Mouse (Mus musculus): ENCODE results near the gene Sdk2. TPM values are rescaled to one million over a fixed set of nuclear protein-coding genes. Genes with fewer than 3 reads are reported as not detected.

Sdk2 gene
- polyA plus RNA-seq, 1 experiment = 3.0 TPM

- TF ChIP-seq CTCF (IDR thresholded peaks at IDR 0.05; ENCODE audit: extremely low read depth, insufficient read depth, insufficient read length, insufficient replicate concordance) = no peak
- TF ChIP-seq POLR2A (IDR thresholded peaks at IDR 0.05; ENCODE audit: low read depth, low read length) = no peak
- WGBS = 79% methylated on average over 6 of the region's 6 CpGs
Measured at GRCm38 (mm10) chr11:114000051-114000450, 66.8 kb downstream of the Sdk2 start.

GRCm38 (mm10) chr11:113998702-113999101 lies 68.1 kb downstream of the Sdk2 start:
- H3K27ac ChIP-seq (ENCODE audit: insufficient read depth, low read length) = no peak overlapping the region
- DNase-seq (ENCODE audit: low read depth in 1 of 2, low spot score in 2 of 2) = no peak
- TF ChIP-seq CTCF (IDR thresholded peaks at IDR 0.05; ENCODE audit: extremely low read depth, insufficient read depth, insufficient read length, insufficient replicate concordance) (no peak), POLR2A (IDR thresholded peaks at IDR 0.05; ENCODE audit: low read depth, low read length) (no peak)
- no peaks in the 10 kb centered on the region for H3K27me3 ChIP-seq (ENCODE audit: control insufficient read depth, insufficient read depth, low read length)
- H3K4me3 ChIP-seq (ENCODE audit: extremely low read depth, insufficient read depth, insufficient read length) = no peak overlapping the region
- H3K4me1 ChIP-seq (ENCODE audit: control insufficient read depth, insufficient read depth, insufficient read length) = no peaks in the 10 kb centered on the region
- no peaks in the 10 kb centered on the region for H3K36me3 ChIP-seq (ENCODE audit: control insufficient read depth, insufficient read depth, low read length)
- WGBS = 90% methylated on average over 3 of the region's 3 CpGs

More at GRCm38 (mm10) chr11:114000051-114000450, 66.8 kb downstream of the Sdk2 start:
- DNase-seq (ENCODE audit: low read depth in 1 of 2, low spot score in 2 of 2) = no peak
- no peaks in the 10 kb centered on the region for H3K4me1 ChIP-seq (ENCODE audit: control insufficient read depth, insufficient read depth, insufficient read length)
- H3K27ac ChIP-seq (ENCODE audit: insufficient read depth, low read length) = no peak overlapping the region
- no peak overlapping the region for H3K4me3 ChIP-seq (ENCODE audit: extremely low read depth, insufficient read depth, insufficient read length)
- no peaks in the 10 kb centered on the region for H3K36me3 ChIP-seq (ENCODE audit: control insufficient read depth, insufficient read depth, low read length)
- no peaks in the 10 kb centered on the region for H3K27me3 ChIP-seq (ENCODE audit: control insufficient read depth, insufficient read depth, low read length)

GRCm38 (mm10) chr11:113993921-113994320 lies 72.9 kb downstream of the Sdk2 start:
- WGBS = 86% methylated on average over 6 of the region's 6 CpGs
- no peak for DNase-seq (ENCODE audit: low read depth in 1 of 2, low spot score in 2 of 2)
- Histone ChIP-seq H3K27me3 (ENCODE audit: control insufficient read depth, insufficient read depth, low read length) (no peaks in the 10 kb centered on the region), H3K27ac (ENCODE audit: insufficient read depth, low read length) (no peak overlapping the region), H3K4me3 (ENCODE audit: extremely low read depth, insufficient read depth, insufficient read length) (no peak overlapping the region), H3K36me3 (ENCODE audit: control insufficient read depth, insufficient read depth, low read length) (no peaks in the 10 kb centered on the region), H3K4me1 (ENCODE audit: control insufficient read depth, insufficient read depth, insufficient read length) (no peaks in the 10 kb centered on the region)
- TF ChIP-seq POLR2A (IDR thresholded peaks at IDR 0.05; ENCODE audit: low read depth, low read length) (no peak), CTCF (IDR thresholded peaks at IDR 0.05; ENCODE audit: extremely low read depth, insufficient read depth, insufficient read length, insufficient replicate concordance) (no peak)

GRCm38 (mm10) chr11:113992894-113993293 lies 74.0 kb downstream of the Sdk2 start:
- TF ChIP-seq POLR2A (IDR thresholded peaks at IDR 0.05; ENCODE audit: low read depth, low read length) (no peak), CTCF (IDR thresholded peaks at IDR 0.05; ENCODE audit: extremely low read depth, insufficient read depth, insufficient read length, insufficient replicate concordance) (no peak)
- H3K27ac ChIP-seq (ENCODE audit: insufficient read depth, low read length) = no peak overlapping the region
- no peaks in the 10 kb centered on the region for H3K36me3 ChIP-seq (ENCODE audit: control insufficient read depth, insufficient read depth, low read length)
- WGBS = 80% methylated on average over 10 of the region's 10 CpGs
- H3K4me1 ChIP-seq (ENCODE audit: control insufficient read depth, insufficient read depth, insufficient read length) = no peaks in the 10 kb centered on the region
- no peak overlapping the region for H3K4me3 ChIP-seq (ENCODE audit: extremely low read depth, insufficient read depth, insufficient read length)
- DNase-seq (ENCODE audit: low read depth in 1 of 2, low spot score in 2 of 2) = no peak
- no peaks in the 10 kb centered on the region for H3K27me3 ChIP-seq (ENCODE audit: control insufficient read depth, insufficient read depth, low read length)

GRCm38 (mm10) chr11:113991886-113992285 lies 75.0 kb downstream of the Sdk2 start:
- no peak for DNase-seq (ENCODE audit: low read depth in 1 of 2, low spot score in 2 of 2)
- Histone ChIP-seq H3K36me3 (ENCODE audit: control insufficient read depth, insufficient read depth, low read length) (no peaks in the 10 kb centered on the region), H3K27ac (ENCODE audit: insufficient read depth, low read length) (no peak overlapping the region), H3K27me3 (ENCODE audit: control insufficient read depth, insufficient read depth, low read length) (no peaks in the 10 kb centered on the region), H3K4me1 (ENCODE audit: control insufficient read depth, insufficient read depth, insufficient read length) (no peaks in the 10 kb centered on the region), H3K4me3 (ENCODE audit: extremely low read depth, insufficient read depth, insufficient read length) (no peak overlapping the region)
- TF ChIP-seq POLR2A (IDR thresholded peaks at IDR 0.05; ENCODE audit: low read depth, low read length) (no peak), CTCF (IDR thresholded peaks at IDR 0.05; ENCODE audit: extremely low read depth, insufficient read depth, insufficient read length, insufficient replicate concordance) (no peak)
- WGBS = 78% methylated on average over 8 of the region's 8 CpGs

- Histone ChIP-seq H3K27ac (ENCODE audit: insufficient read depth, low read length) (no peak overlapping the region), H3K27me3 (ENCODE audit: control insufficient read depth, insufficient read depth, low read length) (no peaks in the 10 kb centered on the region), H3K4me1 (ENCODE audit: control insufficient read depth, insufficient read depth, insufficient read length) (no peaks in the 10 kb centered on the region), H3K36me3 (ENCODE audit: control insufficient read depth, insufficient read depth, low read length) (no peaks in the 10 kb centered on the region), H3K4me3 (ENCODE audit: extremely low read depth, insufficient read depth, insufficient read length) (no peak overlapping the region)
- TF ChIP-seq POLR2A (IDR thresholded peaks at IDR 0.05; ENCODE audit: low read depth, low read length) (no peak), CTCF (IDR thresholded peaks at IDR 0.05; ENCODE audit: extremely low read depth, insufficient read depth, insufficient read length, insufficient replicate concordance) (no peak)
- 10% methylated on average over 6 of the region's 6 CpGs for WGBS
- no peak for DNase-seq (ENCODE audit: low read depth in 1 of 2, low spot score in 2 of 2)
Measured at GRCm38 (mm10) chr11:113990466-113990865, 76.4 kb downstream of the Sdk2 start.

GRCm38 (mm10) chr11:113990065-113990464 lies 76.8 kb downstream of the Sdk2 start:
- TF ChIP-seq POLR2A (IDR thresholded peaks at IDR 0.05; ENCODE audit: low read depth, low read length) (no peak), CTCF (IDR thresholded peaks at IDR 0.05; ENCODE audit: extremely low read depth, insufficient read depth, insufficient read length, insufficient replicate concordance) (no peak)
- 66% methylated on average over 4 of the region's 4 CpGs for WGBS
- H3K27me3 ChIP-seq (ENCODE audit: control insufficient read depth, insufficient read depth, low read length) = no peaks in the 10 kb centered on the region
- no peak overlapping the region for H3K4me3 ChIP-seq (ENCODE audit: extremely low read depth, insufficient read depth, insufficient read length)
- H3K4me1 ChIP-seq (ENCODE audit: control insufficient read depth, insufficient read depth, insufficient read length) = no peaks in the 10 kb centered on the region
- no peaks in the 10 kb centered on the region for H3K36me3 ChIP-seq (ENCODE audit: control insufficient read depth, insufficient read depth, low read length)
- DNase-seq (ENCODE audit: low read depth in 1 of 2, low spot score in 2 of 2) = no peak
- no peak overlapping the region for H3K27ac ChIP-seq (ENCODE audit: insufficient read depth, low read length)
